Mouse (Mus musculus) regulatory T cell (primary cell): ENCODE measurements around the gene Tenm4.

Experiments used
- in situ Hi-C: fragments of 300-600 bp; cut with MboI, MseI; formaldehyde crosslinking; loops from one replicate; pipeline ENCODE4 v1.15.1; 2025; ENCODE audit warnings: high pct_unique_total_duplicates

Tenm4 gene

DNA sequence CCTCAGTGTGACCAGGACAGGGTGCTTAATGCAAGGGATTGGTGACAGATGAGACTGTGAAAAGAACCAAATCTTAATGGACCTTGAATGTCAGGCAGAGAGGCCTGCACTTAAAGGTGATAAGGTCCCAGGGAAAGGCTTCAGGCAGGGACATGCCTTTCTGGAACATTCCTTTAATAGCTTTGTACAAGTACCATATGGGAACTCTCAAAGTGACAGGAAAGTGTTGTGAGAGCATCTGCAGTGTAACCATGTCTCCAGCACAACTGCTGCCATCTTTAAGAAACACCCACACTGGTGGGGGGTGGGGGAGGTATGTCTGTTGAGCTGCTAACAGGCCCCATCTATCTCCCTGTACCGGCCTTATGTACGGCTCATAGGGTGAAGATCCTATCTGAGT is 506.0 kb downstream of the Tenm4 start:
- in situ Hi-C loops = no loop called here

DNA sequence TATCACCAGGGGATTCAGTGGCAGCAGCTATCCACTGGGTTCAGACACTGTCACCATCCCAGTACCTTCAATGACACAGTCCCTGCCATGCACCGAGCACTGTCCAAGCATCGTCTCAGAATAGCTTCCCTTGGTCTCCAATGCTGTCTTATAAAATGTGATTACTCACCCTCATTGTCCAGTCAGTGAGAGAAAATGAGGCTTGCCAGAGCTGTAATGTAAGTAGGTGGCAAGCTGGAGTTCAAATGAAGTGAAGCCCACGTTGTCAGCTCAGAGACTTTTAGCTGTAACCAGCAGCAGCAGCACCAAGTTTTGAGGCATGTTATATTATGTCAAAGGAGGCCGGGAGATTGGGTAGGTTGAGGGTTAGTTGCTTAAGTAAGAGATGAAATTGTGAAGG is 507.2 kb downstream of the Tenm4 start:
- in situ Hi-C loops = no loop called here

DNA sequence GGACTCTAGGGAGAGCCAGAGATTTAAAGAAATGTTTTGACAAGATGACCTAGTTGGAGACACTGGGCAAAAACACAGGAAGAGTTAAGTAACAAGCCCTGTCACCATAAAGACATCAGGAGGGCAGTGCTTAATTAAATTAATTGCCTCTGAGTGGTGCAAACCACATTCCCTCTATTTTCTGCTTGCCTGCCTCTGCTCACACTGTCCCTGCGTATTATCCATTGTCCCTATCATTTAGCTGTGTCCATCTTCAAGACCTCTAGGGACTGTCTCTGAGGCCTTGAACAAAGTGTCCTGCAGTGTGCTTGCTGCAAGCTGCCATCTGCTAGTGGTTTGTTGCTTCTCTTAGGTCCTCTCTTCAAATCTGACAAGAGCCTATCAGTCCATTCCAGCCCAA is 508.7 kb downstream of the Tenm4 start:
- in situ Hi-C loops = no loop called here

DNA sequence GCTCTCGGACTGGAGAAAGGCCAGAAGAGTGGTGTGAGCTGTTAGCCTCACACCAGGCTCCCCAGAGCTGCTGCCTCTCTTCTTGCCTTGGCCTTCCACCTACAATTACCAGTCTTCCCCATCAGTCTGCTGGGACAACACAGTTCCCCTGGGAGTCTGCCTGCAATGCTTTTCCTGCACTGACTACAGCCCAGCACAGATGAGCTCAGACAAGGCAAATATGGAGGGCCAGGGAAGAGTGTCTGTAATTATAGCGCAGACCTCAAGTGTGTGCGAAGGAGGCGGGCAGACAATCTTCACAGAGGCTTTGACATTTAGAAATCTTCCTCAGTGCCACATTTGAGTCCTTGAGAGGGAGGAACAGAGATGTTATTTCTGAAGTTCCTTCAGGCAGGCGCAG is 509.4 kb downstream of the Tenm4 start:
- in situ Hi-C loops = no loop called here

DNA sequence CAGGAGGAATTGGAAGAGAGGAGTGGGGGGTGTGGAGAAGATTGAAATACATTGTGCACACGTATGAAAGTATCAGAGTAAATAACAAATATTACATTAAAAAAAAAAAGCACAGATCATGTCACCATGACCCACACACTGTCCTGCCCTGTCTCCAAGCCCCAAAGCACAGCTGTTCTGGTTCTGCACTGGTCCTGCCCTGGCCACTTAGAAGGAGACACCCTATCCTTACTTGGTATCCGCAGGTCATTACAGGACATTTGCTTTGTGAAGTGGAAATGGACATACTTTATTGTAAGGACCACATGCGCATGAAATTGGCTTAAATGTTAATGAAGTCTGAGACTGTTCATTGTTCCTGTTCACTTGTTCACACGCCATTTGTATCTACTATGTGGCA is 510.8 kb downstream of the Tenm4 start:
- in situ Hi-C loops = no loop called here

DNA sequence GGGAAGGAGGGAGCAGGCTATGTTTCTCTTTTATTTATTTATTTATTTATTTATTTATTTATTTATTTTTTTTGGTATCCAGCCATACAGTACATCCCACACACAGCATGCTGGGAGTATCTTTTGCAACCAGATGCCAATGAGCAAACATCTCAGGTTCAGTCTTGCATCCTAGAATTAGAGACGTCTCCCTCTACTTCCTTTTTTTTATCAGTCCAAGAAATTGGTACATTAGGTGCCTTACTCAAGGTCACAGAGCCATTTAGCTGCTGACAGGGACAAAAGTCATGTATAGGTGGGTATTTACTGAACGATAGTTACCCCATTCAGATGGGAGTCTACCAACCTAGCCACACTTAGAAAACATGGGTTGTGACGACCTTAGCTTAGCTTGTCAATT is 517.1 kb downstream of the Tenm4 start:
- in situ Hi-C loops = no loop called here

DNA sequence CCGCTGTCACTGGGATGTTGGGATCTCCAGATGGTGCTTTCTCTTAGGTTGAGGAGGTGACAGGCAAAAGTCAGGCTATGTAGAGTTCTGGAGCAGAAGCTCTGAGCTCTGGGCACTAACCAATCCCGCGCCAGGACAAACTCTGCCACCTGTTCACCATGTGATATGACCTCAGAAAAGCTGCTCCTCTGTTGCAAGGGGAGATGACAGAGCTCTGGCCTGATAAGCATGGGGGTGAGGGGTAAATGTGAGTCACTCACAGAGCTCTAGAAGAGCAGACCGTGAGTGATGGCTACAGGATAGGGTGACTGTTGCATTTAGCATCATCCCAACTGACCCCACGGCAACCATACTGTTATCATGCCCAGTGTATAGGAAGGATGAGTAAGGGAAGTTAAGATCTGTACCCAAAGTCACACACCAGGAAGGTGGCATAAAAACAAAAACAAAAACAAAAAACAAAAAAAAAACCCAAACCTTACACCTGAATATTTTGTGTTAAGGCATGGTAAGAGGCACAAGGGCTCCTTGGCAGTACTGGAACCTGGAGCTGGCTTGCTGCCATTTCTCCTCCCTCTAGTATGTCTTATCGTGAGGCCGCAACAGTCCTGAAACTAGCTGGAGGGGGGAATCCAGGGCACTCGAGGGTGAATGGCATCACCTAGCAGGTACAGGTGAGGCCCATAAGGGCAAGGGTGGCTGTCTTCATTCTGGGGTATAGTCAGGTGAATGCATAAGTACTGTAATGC is 530.2 kb downstream of the Tenm4 start:
- in situ Hi-C loops = no loop called here

DNA sequence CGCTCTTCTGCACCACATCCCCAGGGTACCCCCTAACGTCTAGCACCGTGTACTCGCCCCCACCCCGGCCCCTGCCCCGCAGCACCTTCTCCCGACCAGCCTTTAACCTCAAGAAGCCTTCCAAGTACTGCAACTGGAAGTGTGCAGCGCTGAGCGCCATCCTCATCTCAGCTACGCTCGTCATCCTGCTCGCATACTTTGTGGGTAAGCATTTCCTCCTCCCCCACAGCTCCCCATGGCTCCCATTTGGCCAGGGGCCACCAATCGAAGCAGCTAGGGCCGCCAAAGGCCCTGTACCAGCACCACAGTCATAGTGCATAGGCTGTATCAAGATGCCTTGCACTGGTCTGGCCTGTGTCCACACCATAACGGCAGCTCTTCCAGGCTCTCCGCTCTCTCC is 532.9 kb downstream of the Tenm4 start:
- in situ Hi-C loops = no loop called here

DNA sequence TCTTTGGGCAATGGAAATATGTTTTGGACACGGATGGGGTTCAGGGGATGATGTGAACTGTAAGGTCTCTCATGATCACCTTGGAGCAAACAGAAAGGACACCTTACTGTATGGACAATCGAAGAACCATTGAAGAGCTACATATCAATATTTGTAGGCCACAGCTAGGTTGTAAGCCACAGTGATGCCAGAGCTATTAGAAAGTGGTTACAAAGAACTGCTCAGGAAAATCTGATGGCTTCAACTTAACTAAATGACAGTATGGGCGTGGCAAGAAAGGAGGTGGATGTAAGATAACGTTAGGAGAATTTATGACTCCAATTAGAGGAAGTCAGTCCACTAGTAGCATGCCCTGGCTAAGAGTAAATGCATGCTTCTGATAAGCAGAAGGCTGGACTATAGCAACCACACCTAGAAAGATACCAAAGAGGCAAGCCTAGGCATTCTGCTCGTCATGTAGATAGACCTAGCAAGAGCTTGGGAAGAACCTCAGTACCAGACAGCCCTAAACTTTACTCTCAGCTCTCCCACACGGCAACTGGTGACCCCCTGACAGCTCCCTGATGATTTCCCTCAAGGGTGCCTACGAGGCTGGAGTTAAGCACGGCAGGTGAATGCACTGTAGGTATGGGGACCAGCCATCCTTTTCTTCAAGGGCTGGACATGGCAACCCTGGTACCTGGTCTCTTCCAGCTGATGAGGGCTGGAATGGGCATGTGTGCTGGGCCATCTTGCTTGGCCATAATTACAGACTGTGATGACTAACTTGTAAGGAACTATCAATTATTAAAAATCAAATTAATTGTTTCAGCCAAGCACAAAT is 534.5 kb downstream of the Tenm4 start:
- in situ Hi-C loops = no loop called here

DNA sequence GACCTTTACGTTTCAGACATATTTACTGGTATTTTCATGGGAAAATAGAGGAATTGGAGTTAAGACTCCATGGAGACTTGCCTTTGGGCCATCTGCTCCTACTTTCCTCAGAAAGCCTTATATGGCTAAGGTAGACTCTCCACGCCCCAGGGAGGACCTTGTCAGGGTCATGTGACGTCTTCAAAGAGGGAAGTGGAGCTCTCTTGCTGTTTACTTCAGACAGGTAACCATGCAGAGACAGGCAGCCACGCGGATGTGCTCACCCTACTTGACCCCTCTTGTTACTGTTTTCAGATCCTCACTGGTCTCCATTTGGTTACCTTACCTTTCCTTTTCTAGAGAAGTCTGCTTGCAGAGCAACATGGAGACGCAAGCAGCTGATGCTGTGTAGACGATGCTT is 535.5 kb downstream of the Tenm4 start:
- in situ Hi-C loops = no loop called here

DNA sequence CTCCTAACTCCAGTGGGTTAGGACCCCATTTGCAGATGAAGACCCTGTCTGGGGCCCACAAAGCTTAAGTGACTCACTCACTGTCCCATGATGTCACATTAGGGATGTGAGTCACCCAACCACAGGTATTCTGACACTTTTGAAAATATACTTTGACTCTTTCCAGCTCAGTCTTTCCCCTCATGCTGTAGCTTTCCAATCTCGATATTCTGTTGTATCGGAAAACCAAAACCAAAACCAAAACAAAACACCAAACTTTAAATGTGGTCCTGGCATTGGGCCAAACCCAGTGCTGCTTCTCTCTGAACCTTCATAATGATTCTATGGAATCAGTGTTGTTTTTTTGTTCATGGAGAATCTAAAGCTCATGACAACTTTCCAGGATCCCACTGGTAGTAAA is 536.1 kb downstream of the Tenm4 start:
- in situ Hi-C loops = no loop called here

DNA sequence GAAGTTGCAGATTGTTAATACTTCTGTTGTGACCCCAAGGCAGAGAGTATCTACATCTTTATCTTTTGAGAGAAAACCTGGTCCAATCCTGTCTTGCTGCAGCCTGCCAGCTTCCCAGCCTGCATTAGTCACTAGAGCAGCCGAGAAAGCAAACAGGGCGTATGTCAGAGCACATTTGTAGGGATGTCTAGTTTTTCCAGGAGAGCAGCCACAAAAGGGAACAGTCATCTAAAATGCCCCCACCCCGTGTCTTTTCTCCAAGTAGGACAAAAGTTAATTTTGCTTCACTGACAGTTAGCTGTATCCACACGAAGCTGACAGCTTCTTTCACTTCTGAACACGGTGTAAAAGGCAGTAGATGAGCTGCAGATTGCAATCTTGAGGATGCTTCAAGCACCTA is 537.0 kb downstream of the Tenm4 start:
- in situ Hi-C loops = no loop called here

DNA sequence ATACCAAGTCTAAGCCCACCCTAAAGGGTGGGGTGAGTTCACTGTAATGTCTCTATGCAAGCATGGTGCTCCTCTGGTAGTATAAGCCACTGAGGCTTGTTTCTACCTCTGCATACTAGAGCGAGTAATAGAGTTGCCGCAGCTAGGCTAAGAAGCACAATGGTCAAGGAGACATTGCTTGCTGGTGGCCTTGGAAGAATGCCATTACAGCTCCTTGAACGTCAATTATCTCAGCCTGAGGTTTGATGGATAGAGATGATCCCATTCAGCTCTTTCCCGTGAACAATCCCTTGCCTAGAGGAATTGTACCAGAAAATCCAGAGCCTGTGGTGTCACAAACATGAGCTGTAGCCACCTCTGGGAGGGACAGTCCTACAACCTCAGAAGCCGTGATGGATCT is 537.5 kb downstream of the Tenm4 start:
- in situ Hi-C loops = no loop called here

DNA sequence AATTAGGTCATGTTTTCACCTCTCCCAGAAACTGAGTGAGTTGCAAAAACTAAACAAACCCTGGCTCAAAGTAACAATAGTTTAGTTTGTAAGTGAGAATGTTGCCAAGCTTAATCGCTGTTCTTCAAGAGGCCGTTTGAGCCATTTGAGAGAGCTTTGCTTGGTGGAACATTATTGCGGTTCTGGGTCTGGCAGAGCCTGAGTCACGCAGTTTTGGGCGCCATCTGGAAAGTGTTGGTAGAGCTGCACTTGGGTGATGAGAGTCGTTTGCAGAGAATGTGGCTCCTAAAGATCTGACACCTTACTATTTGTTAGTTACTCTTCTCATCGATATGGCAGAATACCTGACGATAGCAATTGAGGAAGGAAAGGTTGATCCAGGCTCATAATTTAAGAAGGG is 537.9 kb downstream of the Tenm4 start:
- in situ Hi-C loops = no loop called here

DNA sequence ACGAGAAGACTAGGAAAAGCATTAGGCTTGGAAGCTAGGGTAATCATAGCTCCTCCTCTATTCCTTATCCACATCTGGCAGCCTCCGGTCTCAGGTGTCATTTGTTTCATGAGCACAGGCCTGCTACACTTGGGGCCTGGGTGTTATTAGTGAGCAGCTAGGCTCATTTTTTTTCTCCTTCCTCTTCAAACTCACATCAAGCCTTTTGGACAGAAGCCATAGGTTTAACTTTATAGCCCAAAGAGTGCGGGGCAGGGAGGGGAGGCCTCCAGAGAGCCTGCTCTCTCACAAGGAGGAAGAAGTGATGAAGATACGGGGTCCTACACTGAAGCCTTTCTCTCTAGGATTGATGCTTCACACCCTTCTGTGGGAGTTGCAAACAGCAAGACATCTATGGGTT is 538.8 kb downstream of the Tenm4 start:
- in situ Hi-C loops = no loop called here

DNA sequence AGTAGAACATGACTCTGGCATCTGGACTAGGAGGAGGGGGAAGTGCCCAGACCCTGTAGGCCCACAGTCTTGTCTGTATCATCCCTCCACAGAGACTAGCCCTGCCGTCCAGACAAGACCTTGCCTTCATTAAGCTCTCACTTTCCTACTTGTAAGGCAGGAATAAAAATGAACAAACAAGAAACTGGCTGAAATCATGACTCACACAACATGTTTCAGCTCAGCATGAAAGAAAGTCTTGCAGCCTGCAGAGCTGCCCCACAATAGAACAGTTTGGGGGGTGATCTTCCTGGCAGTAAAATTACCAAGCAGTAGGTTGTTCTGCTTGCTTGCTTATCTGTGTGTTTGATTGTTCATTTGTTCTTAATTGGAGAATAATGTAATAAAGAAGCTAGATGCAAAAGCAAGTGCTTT is 539.6 kb downstream of the Tenm4 start:
- in situ Hi-C loops = no loop called here

DNA sequence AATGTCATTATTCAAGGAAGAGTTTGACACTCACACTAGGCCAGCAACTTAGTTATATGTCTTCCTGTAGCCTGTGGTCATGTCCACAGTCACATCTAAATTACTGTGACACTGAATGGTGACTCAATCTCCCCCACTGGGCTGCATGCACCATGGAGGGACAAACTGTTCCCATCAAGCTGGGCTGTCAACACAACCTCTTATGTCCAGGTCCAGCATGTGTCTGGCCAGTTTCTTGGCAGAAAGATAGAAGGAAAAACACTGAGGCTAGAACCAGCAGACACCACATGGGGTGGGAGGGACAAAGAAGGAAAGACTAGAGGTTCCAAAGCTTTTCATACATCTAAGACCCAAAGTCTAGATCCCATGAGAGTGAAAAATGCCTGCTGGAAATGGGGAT is 541.8 kb downstream of the Tenm4 start:
- in situ Hi-C loops = no loop called here

DNA sequence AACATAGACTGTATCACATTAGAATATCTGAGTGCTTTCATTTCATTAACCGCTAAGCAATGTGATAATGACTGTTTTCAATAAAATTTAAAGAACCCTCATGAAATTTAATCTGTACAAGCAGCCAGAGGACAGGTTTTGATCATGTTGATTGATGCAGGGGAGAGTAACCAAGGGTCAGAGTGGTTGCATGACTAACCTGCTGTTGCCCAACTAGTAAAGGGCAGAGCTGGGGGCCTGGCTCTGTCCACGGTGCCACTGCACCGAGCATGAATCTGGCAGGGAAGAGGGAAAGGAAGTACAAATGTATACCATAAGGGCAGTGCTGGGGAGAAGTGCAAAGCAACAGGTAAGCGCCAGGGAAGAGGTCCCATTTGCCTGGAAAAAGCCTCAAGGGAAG is 545.9 kb downstream of the Tenm4 start:
- in situ Hi-C loops = no loop called here

DNA sequence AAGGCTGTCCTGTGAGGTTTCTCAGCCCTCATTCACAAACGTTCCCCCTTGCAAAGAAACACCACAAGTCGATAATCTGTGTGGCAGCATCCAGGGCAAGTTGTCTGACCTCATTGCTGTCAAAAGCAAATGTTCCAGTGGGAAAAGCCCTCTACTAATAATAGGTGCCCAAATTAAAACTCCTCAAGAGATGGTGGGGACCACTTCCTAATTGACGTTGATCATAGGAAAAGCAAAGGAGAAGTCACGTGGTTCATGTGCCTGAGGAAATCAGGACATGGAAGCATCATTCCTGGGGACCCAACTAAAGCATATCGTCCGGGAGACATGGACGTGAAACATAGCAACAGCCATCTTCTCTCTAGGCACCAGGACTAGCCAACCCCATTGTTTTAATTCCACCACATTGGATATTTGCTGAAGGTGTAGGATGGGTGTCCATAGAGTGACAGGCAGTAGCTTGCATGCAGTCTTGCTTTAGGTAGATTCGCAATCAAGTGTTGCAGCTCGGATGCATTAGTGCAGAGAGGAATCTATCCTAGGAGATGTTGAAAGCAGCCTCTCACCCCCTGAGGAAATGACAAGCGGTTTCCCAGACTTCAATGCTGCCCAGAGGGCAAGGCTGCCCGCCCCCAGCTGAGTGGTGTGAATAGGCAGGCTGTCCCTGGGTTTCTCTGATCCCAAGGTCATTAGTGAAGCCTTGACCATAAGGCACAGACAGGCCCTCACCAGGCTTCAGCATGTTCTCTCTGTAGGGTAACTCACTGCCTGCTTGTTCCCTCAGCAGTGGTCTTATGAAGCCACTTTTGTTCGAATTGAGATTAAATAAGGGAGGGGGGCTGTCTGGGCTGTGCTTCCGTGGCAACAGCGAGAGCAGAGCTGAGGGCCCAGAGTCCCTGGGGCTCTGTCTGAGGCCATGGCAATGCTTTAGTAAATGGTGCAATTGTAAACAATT is 547.4 kb downstream of the Tenm4 start:
- in situ Hi-C loops = no loop called here

DNA sequence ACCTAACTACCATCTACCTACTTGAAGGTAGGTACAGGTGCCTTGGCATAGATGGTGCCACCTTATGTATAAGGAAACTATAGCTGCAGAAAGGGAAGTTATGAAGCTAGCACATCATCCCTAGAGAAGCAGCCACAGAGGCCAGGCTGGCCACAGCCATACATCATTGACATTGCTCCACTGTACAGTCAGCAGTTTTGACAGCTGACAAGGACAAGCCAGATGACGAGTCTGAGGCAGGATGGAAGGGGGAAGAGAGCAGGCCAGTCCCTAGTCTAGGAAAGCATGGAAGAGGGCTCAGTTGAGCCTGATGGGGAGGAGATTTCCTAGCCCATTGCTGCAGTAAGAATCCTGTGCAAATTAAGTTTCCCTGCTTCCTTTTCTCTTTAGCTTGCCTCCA is 548.9 kb downstream of the Tenm4 start:
- in situ Hi-C loops = no loop called here

DNA sequence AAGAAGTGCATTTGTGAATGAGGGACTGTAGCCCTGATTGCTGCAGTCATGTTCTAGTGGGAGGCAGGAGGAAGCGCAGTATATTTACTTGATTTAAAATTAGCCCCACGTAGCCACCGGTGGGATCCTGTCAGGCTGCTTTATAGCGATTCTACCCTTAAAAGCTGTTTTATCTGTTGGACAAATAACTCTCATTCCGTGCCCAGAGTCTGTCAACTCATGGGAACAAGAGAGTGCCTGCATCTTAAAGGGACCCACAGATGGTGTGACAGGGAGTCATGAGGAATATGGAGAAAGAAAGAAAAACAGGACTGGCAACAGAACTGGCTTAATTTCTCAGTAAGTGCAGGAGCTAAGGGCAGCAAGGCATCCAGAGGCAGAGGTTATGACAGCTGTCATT is 549.4 kb downstream of the Tenm4 start:
- in situ Hi-C loops = no loop called here

DNA sequence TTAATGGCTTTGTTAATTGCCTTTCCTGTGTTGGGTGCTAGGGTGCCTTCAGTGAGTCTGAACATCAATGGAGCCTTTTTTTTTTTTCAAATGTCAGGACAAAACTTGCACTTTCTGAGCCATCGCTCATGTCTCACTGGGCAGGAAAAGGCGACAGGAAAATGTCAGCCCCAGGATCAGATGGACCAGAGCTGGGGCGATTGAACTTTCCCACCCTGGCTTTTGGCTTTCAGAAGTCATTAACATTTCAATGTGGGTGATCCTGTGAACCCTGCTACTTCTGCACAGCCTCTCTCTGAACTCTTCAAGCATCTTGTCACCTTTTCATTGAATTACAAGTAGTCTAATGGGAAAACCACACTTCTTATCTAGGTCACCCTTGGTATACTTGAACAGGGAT is 551.8 kb downstream of the Tenm4 start:
- in situ Hi-C loops = no loop called here
